Mouse (Mus musculus) MEL (cell line): Measurements from ENCODE around the gene Rab23. TPM values are rescaled to one million over a fixed set of nuclear protein-coding genes. Genes with fewer than 3 reads are reported as not detected.

Experiments
- DNase-seq: peaks from one replicate; pipeline ENCODE4 v3.0.0; 2011; ENCODE audit warnings: low read depth, low spot score
- H3K27ac ChIP-seq: 2 replicates; pipeline ENCODE4 v1.5.1; 2012; ENCODE audit warnings: low read depth, mild to moderate bottlenecking, control low read depth, low read length, moderate library complexity; ENCODE audit not compliant: control insufficient read depth
- H3K27me3 ChIP-seq, 2 experiments: fragments of 150-350 bp in 1 of 2; sonication (generic) in 1 of 2; 2 replicates each; pipeline ENCODE4 v1.6.1; 2012; ENCODE audit warnings: low read length in 2 of 2, mild to moderate bottlenecking in 2 of 2, improper control_type of control experiment in 1 of 2, moderate library complexity in 1 of 2; ENCODE audit not compliant: insufficient read depth in 2 of 2, control insufficient read depth in 1 of 2
- H3K36me3 ChIP-seq, 2 experiments: 2 replicates each; pipeline ENCODE4 v1.6.1; 2012 to 2014; ENCODE audit warnings: low read length in 2 of 2, improper control_type of control experiment in 1 of 2, inconsistent platforms in 1 of 2, mild to moderate bottlenecking in 1 of 2; ENCODE audit not compliant: insufficient read depth in 2 of 2, control insufficient read depth in 1 of 2
- H3K4me1 ChIP-seq, 2 experiments: fragments of 150-350 bp in 1 of 2; sonication (generic) in 1 of 2; 2 replicates each; pipeline ENCODE4 v1.6.1; 2012; ENCODE audit warnings: low read length in 2 of 2, improper control_type of control experiment in 1 of 2, mild to moderate bottlenecking in 1 of 2; ENCODE audit not compliant: insufficient read depth in 2 of 2, control insufficient read depth in 1 of 2
- H3K4me3 ChIP-seq, 2 experiments: fragments of 150-350 bp in 1 of 2; sonication (generic) in 1 of 2; 2 replicates each; pipeline ENCODE4 v1.5.1; 2012; ENCODE audit warnings: low read depth in 2 of 2, low read length in 2 of 2, mild to moderate bottlenecking in 2 of 2, moderate library complexity in 2 of 2, control low read depth in 1 of 2, improper control_type of control experiment in 1 of 2; ENCODE audit not compliant: control insufficient read depth in 1 of 2, insufficient read depth in 1 of 2
- H3K79me2 ChIP-seq: 2 replicates; pipeline ENCODE4 v1.6.1; 2012; ENCODE audit warnings: mild to moderate bottlenecking, low read length, moderate library complexity; ENCODE audit not compliant: control insufficient read depth, poor library complexity, insufficient read depth
- H3K9ac ChIP-seq: 2 replicates; pipeline ENCODE4 v1.6.1; 2012; ENCODE audit warnings: low read depth, mild to moderate bottlenecking, control low read depth, low read length, moderate library complexity; ENCODE audit not compliant: control insufficient read depth, poor library complexity, severe bottlenecking
- H3K9me3 ChIP-seq: fragments of 150-350 bp; sonication (generic); replicated peaks from 2 replicates; pipeline ENCODE4 v1.6.1; 2012; ENCODE audit warnings: mild to moderate bottlenecking, low read length, improper control_type of control experiment, moderate library complexity; ENCODE audit not compliant: insufficient read depth
- CTCF ChIP-seq, 3 experiments: IDR thresholded peaks in 2 of 3; conservative IDR thresholded peaks in 1 of 3; 2 replicates each; pipeline ENCODE4 v1.5.1; 2011 to 2012; ENCODE audit warnings: low read length in 3 of 3, low read depth in 2 of 3, mild to moderate bottlenecking in 2 of 3, improper control_type of control experiment in 1 of 3, inconsistent platforms in 1 of 3, mixed read lengths in 1 of 3, moderate library complexity in 1 of 3; ENCODE audit not compliant: control insufficient read depth in 1 of 3, insufficient read depth in 1 of 3, poor library complexity in 1 of 3, severe bottlenecking in 1 of 3
- E2F4 ChIP-seq: IDR thresholded peaks from 2 replicates; pipeline ENCODE4 v1.6.1; 2011; ENCODE audit warnings: low read depth, low read length, improper control_type of control experiment, borderline replicate concordance
- EP300 ChIP-seq, 2 experiments: IDR thresholded peaks; 2 replicates each; pipeline ENCODE4 v1.6.1; 2011; ENCODE audit warnings: improper control_type of control experiment in 2 of 2, low read length in 2 of 2, low read depth in 1 of 2, mild to moderate bottlenecking in 1 of 2
- GATA1 ChIP-seq: IDR thresholded peaks from 2 replicates; pipeline ENCODE4 v1.6.1; 2011; ENCODE audit warnings: low read depth, low read length, improper control_type of control experiment
- KAT2A ChIP-seq: conservative IDR thresholded peaks from 2 replicates; pipeline ENCODE4 v1.6.1; 2012; ENCODE audit warnings: low read depth, low read length, improper control_type of control experiment, inconsistent platforms
- MAFK ChIP-seq: IDR thresholded peaks from 2 replicates; pipeline ENCODE4 v1.6.1; 2011; ENCODE audit warnings: low read depth, mild to moderate bottlenecking, low read length, improper control_type of control experiment, borderline replicate concordance
- MAX ChIP-seq: IDR thresholded peaks from 2 replicates; pipeline ENCODE4 v1.6.1; 2011; ENCODE audit warnings: low read length, improper control_type of control experiment
- MAZ ChIP-seq: IDR thresholded peaks from 2 replicates; pipeline ENCODE4 v1.6.1; 2012; ENCODE audit warnings: low read depth, mild to moderate bottlenecking, inconsistent platforms, low read length, improper control_type of control experiment
- MXI1 ChIP-seq: IDR thresholded peaks from 2 replicates; pipeline ENCODE4 v1.6.1; 2011; ENCODE audit warnings: mild to moderate bottlenecking, low read depth, low read length, improper control_type of control experiment
- MYC ChIP-seq: IDR thresholded peaks from 2 replicates; pipeline ENCODE4 v1.6.1; 2011; ENCODE audit warnings: low read depth, mild to moderate bottlenecking, low read length, improper control_type of control experiment, moderate library complexity
- POLR2AphosphoS2 ChIP-seq: IDR thresholded peaks from 2 replicates; pipeline ENCODE4 v1.6.1; 2011; ENCODE audit warnings: low read length, improper control_type of control experiment
- RCOR1 ChIP-seq: IDR thresholded peaks from 2 replicates; pipeline ENCODE4 v1.6.1; 2012; ENCODE audit warnings: low read depth, mild to moderate bottlenecking, inconsistent platforms, low read length, improper control_type of control experiment
- TAL1 ChIP-seq: IDR thresholded peaks from 2 replicates; pipeline ENCODE4 v1.6.1; 2012; ENCODE audit warnings: mild to moderate bottlenecking, inconsistent platforms, low read length, moderate library complexity, mixed read lengths
- TBP ChIP-seq: IDR thresholded peaks from 2 replicates; pipeline ENCODE4 v1.8.0; 2011; ENCODE audit warnings: low read depth, low read length, improper control_type of control experiment
- TCF12 ChIP-seq: IDR thresholded peaks from 2 replicates; pipeline ENCODE4 v1.6.1; 2014; ENCODE audit warnings: low read depth, mild to moderate bottlenecking, inconsistent platforms, low read length, improper control_type of control experiment, moderate library complexity
- USF1 ChIP-seq: IDR thresholded peaks from 2 replicates; pipeline ENCODE4 v1.6.1; 2014; ENCODE audit warnings: low read depth, mild to moderate bottlenecking, inconsistent platforms, low read length, improper control_type of control experiment, moderate library complexity
- USF2 ChIP-seq, 2 experiments: IDR thresholded peaks; 2 replicates each; pipeline ENCODE4 v1.6.1; 2011 to 2012; ENCODE audit warnings: improper control_type of control experiment in 2 of 2, low read length in 2 of 2, borderline replicate concordance in 1 of 2, inconsistent platforms in 1 of 2, low read depth in 1 of 2, mild to moderate bottlenecking in 1 of 2; ENCODE audit not compliant: insufficient read depth in 1 of 2
- polyA plus RNA-seq, 2 experiments: library from polyadenylated mRNA; stranded (reverse) in 1 of 2; unstranded in 1 of 2; fragments of >175 nt in 1 of 2; fragments of >200 nt in 1 of 2; gene quantifications; 2 replicates each; pipeline versions ENCODE4 v1.2.1 to v1.2.4; 2012; ENCODE audit warnings: low replicate concordance in 2 of 2, low read depth in 1 of 2; ENCODE audit not compliant: insufficient read length in 2 of 2, insufficient read depth in 1 of 2, missing spikeins in 1 of 2
- total RNA-seq: library from RNA; depleted of rRNA; stranded (reverse); fragments of 300-350 nt; gene quantifications from 2 replicates; pipeline ENCODE4 v1.2.3, GENCODE M21; 2012

The Rab23 gene
- total and polyA plus RNA-seq, 3 experiments = 3.2 to 9.9 TPM; not detected in 1

DNA sequence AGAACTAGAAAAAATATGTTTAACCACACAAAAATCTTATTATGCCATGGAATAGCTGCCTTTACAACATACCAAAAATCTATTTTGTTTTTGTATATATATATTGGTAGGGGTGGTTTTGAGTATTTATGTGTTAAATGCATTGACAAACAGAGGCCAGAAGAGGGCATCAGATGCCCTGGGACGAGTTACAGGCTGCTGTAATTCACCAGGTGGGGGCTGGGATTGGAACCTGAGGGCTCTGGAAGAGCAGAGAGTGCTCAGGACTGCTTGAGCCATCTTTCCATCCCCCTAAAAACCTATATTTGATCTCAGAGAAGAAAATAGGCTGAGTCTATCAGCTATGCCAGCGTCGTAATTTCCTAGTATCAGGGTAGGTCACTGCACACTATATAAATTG lies 47.2 kb upstream of the Rab23 start (continued):
- TF ChIP-seq EP300 (IDR thresholded peaks at IDR 0.05; ENCODE audit: low read depth in 1 of 2, low read length in 2 of 2) (no peak), MAX (no peak), MYC (no peak)

DNA sequence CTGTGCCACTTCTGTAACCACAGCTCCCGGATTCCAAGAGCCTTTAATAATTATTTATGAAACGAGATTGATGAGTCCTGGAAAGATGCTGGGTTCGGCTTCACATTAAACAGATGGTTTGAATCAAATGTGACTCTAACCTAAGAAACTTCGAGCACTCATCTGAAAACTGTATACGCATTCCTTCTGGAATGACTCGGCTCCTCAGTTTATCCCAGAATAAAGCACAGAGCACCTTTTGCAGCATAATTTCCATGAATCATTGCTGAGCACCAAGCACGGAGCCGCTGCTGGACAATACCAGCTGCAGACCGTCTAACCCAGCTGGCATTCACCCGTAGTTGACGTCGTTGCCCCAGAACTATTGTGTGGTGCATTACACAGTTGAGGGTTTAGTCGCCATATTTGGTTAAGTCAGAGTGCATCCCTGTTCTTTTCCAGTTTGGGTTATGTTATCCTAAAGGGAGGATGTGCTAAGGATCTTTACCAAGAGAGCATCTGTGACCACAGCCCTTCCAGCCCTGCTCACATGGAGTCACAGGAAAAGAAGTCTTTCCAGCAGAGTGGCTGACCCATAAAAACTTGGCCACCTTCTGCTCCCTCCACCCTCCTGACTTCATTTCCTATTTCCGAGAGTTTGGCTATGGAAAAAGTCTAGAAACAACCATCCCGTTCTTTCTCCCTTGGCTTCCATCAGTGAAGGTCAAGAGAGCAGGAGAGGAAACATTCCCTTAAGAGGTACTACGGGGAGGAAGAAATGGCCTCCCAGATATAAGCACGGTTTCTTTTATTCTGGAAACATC lies 46.3 kb upstream of the Rab23 start:
- H3K4me3 ChIP-seq = no peak overlapping the region
- DNase-seq = no peak
- H3K79me2 ChIP-seq = peaks cover 6% of the 10 kb centered on the region

DNA sequence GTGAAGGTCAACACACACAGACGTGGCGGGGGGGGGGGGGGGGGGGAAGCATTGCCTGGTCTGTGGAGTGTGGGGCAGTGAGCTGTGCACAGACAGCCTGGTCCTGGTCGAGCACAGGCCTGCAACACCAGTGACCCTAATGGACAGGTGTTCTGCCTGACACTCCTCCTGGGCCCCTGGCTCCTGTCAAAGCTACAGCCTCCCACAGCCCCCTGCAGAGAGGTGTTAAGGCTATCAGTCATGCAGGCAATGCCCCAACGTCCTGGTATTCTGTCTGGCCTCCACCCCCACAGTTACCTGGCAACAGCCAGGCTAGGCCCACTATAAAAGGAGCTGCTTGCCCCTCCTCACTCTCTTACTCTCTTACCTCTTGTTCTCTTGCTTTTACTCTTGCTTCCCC lies 39.3 kb upstream of the Rab23 start:
- no peak overlapping the region for H3K27ac ChIP-seq

More for the DNA sequence above, 46.3 kb upstream of the Rab23 start:
- Histone ChIP-seq H3K36me3 (peaks cover 0 to 7% of the 10 kb centered on the region in 2 experiments; a peak in 3 of 4 replicates), H3K27me3 (peaks cover 0 to 3% of the 10 kb centered on the region in 2 experiments; a peak in 3 of 4 replicates), H3K27ac (no peak overlapping the region), H3K9ac (no peak overlapping the region), H3K4me1 (peaks cover 0 to 4% of the 10 kb centered on the region in 2 experiments; a peak in 1 of 4 replicates), H3K9me3 (no peaks in the 10 kb centered on the region)
- TF ChIP-seq MAFK (no peak), MXI1 (no peak), MYC (no peak), E2F4 (no peak), TAL1 (no peak), POLR2AphosphoS2 (no peak), KAT2A (no peak), USF2 (IDR thresholded peaks at IDR 0.05; ENCODE audit: borderline replicate concordance in 1 of 2, insufficient read depth in 1 of 2, low read depth in 1 of 2, low read length in 2 of 2) (no peak)

More for the DNA sequence above, 39.3 kb upstream of the Rab23 start:
- H3K36me3 ChIP-seq = no peaks in the 10 kb centered on the region
- no peaks in the 10 kb centered on the region for H3K9me3 ChIP-seq
- TF ChIP-seq RCOR1 = no peak
- TF ChIP-seq CTCF (IDR thresholded peaks at IDR 0.05 in 2 of 3, conservative IDR thresholded peaks at IDR 0.05 in 1 of 3; ENCODE audit: control insufficient read depth in 1 of 3, insufficient read depth in 1 of 3, low read depth in 2 of 3, low read length in 3 of 3, poor library complexity in 1 of 3, severe bottlenecking in 1 of 3) = no peak
- no peak for TF ChIP-seq TCF12
- no peak for TF ChIP-seq MAFK
- no peak for TF ChIP-seq MAZ
- TF ChIP-seq TBP = no peak
- no peak for TF ChIP-seq GATA1
- TF ChIP-seq USF1 = no peak
- no peak overlapping the region for H3K9ac ChIP-seq
- H3K79me2 ChIP-seq = no peaks in the 10 kb centered on the region
- peaks cover 0 to 3% of the 10 kb centered on the region in 2 experiments; a peak in 2 of 4 replicates for H3K27me3 ChIP-seq
- H3K4me3 ChIP-seq = no peak overlapping the region
- no peaks in the 10 kb centered on the region for H3K4me1 ChIP-seq
- DNase-seq = no peak
